Comparison of ENCODE assay signal across 22 mouse cellular contexts in the genomic region with DNA sequence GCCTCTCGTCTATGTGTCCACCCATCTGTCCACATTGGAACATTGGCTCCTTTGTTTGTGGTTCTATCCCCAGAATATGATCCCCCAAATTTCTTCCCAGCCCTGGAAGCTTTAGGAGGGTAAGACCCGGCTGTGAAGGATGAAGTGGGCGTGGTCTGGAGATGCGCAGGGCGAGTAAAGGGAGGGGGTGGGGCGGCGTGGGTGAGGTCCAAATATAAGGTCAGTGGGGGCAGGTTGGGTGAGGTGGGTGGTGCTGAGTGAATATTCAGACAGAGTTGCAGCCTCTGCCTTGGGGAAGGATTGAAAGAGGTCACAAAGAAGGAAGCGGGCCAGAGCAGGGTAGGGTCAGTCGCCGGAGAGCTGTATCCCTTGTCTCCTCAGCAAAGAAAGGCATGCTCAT.
A peak's percentile ranks its signal among the peaks of the same experiment; 100 is the strongest.
DNase-seq lines count a peak whose midpoint lies in the region; ATAC-seq and TF ChIP-seq lines count a peak whose summit lies in the region.
"Had no signal": no experiment of that assay in that cellular context is flagged by ENCODE, and none has a peak within 500 bp of the region (broad histone marks: within the 10 kb centered on the region; RNA-seq: fewer than 3 reads in every experiment).

No protein-coding gene starts in this region.

- H3K4me3 ChIP-seq in hindbrain, embryonic 10.5 days = no peak overlapping the region
- H3K4me3 ChIP-seq in hindbrain, embryonic 12.5 days = no peak overlapping the region
- no peak overlapping the region for H3K4me3 ChIP-seq in ES-Bruce4 (ENCODE audit: low read depth, low read length)
- H3K4me3 ChIP-seq in embryonic facial prominence, embryonic 10.5 days = peak overlapping the region; percentile 17; the same call in 1 of the 2 replicates
- H3K4me3 ChIP-seq in midbrain, embryonic 13.5 days (replicated peaks) = no peak overlapping the region
- H3K4me3 ChIP-seq: heart, embryonic 12.5 days; limb, embryonic 13.5 days; liver, embryonic 13.5 days; lung, embryonic 15.5 days had no signal

- no peak overlapping the region for H3K4me2 ChIP-seq in hindbrain, embryonic 12.5 days (replicated peaks)
- no peak overlapping the region for H3K4me2 ChIP-seq in midbrain, embryonic 13.5 days (replicated peaks)
- H3K4me2 ChIP-seq: heart, embryonic 12.5 days; limb, embryonic 13.5 days; liver, embryonic 13.5 days; lung, embryonic 15.5 days had no signal

- no peak for ATAC-seq in hindbrain, embryonic 12.5 days (ENCODE audit: low FRiP score)
- no peak for ATAC-seq in midbrain, embryonic 13.5 days
- ATAC-seq: inflammation-experienced regulatory T-cells, adult 6 months; Patski had no signal

- H3K36me3 ChIP-seq in hindbrain, embryonic 10.5 days = no peaks in the 10 kb centered on the region
- H3K36me3 ChIP-seq in hindbrain, embryonic 12.5 days = no peaks in the 10 kb centered on the region
- H3K36me3 ChIP-seq in ES-Bruce4 (ENCODE audit: control insufficient read depth, insufficient read depth, low read length, poor library complexity, severe bottlenecking) = no peaks in the 10 kb centered on the region
- no peaks in the 10 kb centered on the region for H3K36me3 ChIP-seq in embryonic facial prominence, embryonic 10.5 days (replicated peaks)
- no peaks in the 10 kb centered on the region for H3K36me3 ChIP-seq in midbrain, embryonic 13.5 days
- H3K36me3 ChIP-seq: heart, embryonic 12.5 days; limb, embryonic 13.5 days; liver, embryonic 13.5 days; lung, embryonic 15.5 days had no signal

- peaks cover 52% of the 10 kb centered on the region for H3K4me1 ChIP-seq in hindbrain, embryonic 10.5 days (replicated peaks)
- peaks cover 42% of the 10 kb centered on the region for H3K4me1 ChIP-seq in hindbrain, embryonic 12.5 days
- peaks cover 9% of the 10 kb centered on the region for H3K4me1 ChIP-seq in ES-Bruce4 (ENCODE audit: control insufficient read depth, insufficient read depth, low read length)
- peaks cover 53% of the 10 kb centered on the region for H3K4me1 ChIP-seq in embryonic facial prominence, embryonic 10.5 days
- peaks cover 49% of the 10 kb centered on the region for H3K4me1 ChIP-seq in midbrain, embryonic 13.5 days (replicated peaks)

- 34% methylated on average over 10 of the region's 10 CpGs for WGBS in hindbrain, embryonic 10.5 days
- WGBS in hindbrain, embryonic 12.5 days = 27% methylated on average over 10 of the region's 10 CpGs
- 33% methylated on average over 10 of the region's 10 CpGs for WGBS in embryonic facial prominence, embryonic 10.5 days
- WGBS in midbrain, embryonic 13.5 days = 47% methylated on average over 10 of the region's 10 CpGs

- H3K9ac ChIP-seq in hindbrain, embryonic 12.5 days = no peak overlapping the region
- H3K9ac ChIP-seq in ES-Bruce4 (ENCODE audit: low read depth, poor library complexity, severe bottlenecking) = 0 out of 2 replicates have a peak overlapping the region, but pooled peaks have one; percentile 10
- no peak overlapping the region for H3K9ac ChIP-seq in midbrain, embryonic 13.5 days (replicated peaks)
- H3K9ac ChIP-seq: heart, embryonic 12.5 days; limb, embryonic 13.5 days; liver, embryonic 13.5 days; lung, embryonic 15.5 days had no signal

- TF ChIP-seq EP300 in ES-Bruce4 (IDR thresholded peaks at IDR 0.05; ENCODE audit: insufficient read depth, low read depth, low read length) = peak; percentile 59; the same call in 1 of the 2 replicates

- H3K27me3 ChIP-seq in hindbrain, embryonic 10.5 days (ENCODE audit: insufficient read depth, poor library complexity, severe bottlenecking) = peaks cover 30% of the 10 kb centered on the region
- H3K27me3 ChIP-seq in hindbrain, embryonic 12.5 days = peaks cover 6% of the 10 kb centered on the region; the same call in 1 of the 2 replicates
- H3K27me3 ChIP-seq in ES-Bruce4 (ENCODE audit: control insufficient read depth, insufficient read depth, low read length, poor library complexity, severe bottlenecking) = no peaks in the 10 kb centered on the region
- peaks cover 44% of the 10 kb centered on the region for H3K27me3 ChIP-seq in embryonic facial prominence, embryonic 10.5 days (replicated peaks; ENCODE audit: low read depth, poor library complexity, severe bottlenecking)
- H3K27me3 ChIP-seq in midbrain, embryonic 13.5 days = no peaks in the 10 kb centered on the region
- H3K27me3 ChIP-seq: limb, embryonic 13.5 days had no signal

- H3K9me3 ChIP-seq in hindbrain, embryonic 10.5 days = no peaks in the 10 kb centered on the region
- H3K9me3 ChIP-seq in hindbrain, embryonic 12.5 days (replicated peaks) = no peaks in the 10 kb centered on the region; the same call in 1 of the 2 replicates
- H3K9me3 ChIP-seq in ES-Bruce4 (replicated peaks; ENCODE audit: control insufficient read depth, insufficient read depth, low read length, poor library complexity, severe bottlenecking) = no peaks in the 10 kb centered on the region
- H3K9me3 ChIP-seq in embryonic facial prominence, embryonic 10.5 days = no peaks in the 10 kb centered on the region
- H3K9me3 ChIP-seq in midbrain, embryonic 13.5 days = no peaks in the 10 kb centered on the region
- H3K9me3 ChIP-seq: heart, embryonic 12.5 days; limb, embryonic 13.5 days; liver, embryonic 13.5 days; lung, embryonic 15.5 days had no signal

- no peak for DNase-seq in hindbrain, embryonic 10.5 days (ENCODE audit: low spot score)
- DNase-seq in embryonic facial prominence, embryonic 10.5 days (ENCODE audit: low spot score) = no peak
- no peak for DNase-seq in layer of hippocampus, postnatal 25 days (ENCODE audit: extremely low spot score in 1 of 2, low spot score in 1 of 2)
- no peak for DNase-seq in heart, postnatal 10 days
- DNase-seq: adrenal gland, postnatal 25 days; B cell, adult 2 months; cerebellum, adult 18-20 months; cerebellum, postnatal 36 days; gastrocnemius, postnatal 10 days; heart, adult 11 months; kidney, adult 9 months; kidney, postnatal 25 days; liver, embryonic 13.5 days; lung, postnatal 4 days had no signal

- TF ChIP-seq CTCF in ES-Bruce4 (IDR thresholded peaks at IDR 0.05; ENCODE audit: low read depth, low read length) = no peak

- no peak for TF ChIP-seq POLR2A in ES-Bruce4 (IDR thresholded peaks at IDR 0.05; ENCODE audit: insufficient read depth, low read length)

- peak overlapping the region; percentile 50 for H3K27ac ChIP-seq in hindbrain, embryonic 10.5 days
- H3K27ac ChIP-seq in hindbrain, embryonic 12.5 days = no peak overlapping the region
- peak overlapping the region; percentile 66 for H3K27ac ChIP-seq in ES-Bruce4 (ENCODE audit: insufficient read depth, low read length)
- H3K27ac ChIP-seq in embryonic facial prominence, embryonic 10.5 days (replicated peaks) = peak overlapping the region; percentile 48
- 0 out of 2 replicates have a peak overlapping the region, but pooled peaks have one; percentile 37 for H3K27ac ChIP-seq in midbrain, embryonic 13.5 days
- H3K27ac ChIP-seq: limb, embryonic 13.5 days; liver, embryonic 13.5 days; lung, embryonic 15.5 days had no signal

- intact Hi-C loops in heart, postnatal 10 days (cut with DNase I) = no loop called here
